Comparison of ENCODE assay signal across 9 mouse cellular contexts in the genomic region with DNA sequence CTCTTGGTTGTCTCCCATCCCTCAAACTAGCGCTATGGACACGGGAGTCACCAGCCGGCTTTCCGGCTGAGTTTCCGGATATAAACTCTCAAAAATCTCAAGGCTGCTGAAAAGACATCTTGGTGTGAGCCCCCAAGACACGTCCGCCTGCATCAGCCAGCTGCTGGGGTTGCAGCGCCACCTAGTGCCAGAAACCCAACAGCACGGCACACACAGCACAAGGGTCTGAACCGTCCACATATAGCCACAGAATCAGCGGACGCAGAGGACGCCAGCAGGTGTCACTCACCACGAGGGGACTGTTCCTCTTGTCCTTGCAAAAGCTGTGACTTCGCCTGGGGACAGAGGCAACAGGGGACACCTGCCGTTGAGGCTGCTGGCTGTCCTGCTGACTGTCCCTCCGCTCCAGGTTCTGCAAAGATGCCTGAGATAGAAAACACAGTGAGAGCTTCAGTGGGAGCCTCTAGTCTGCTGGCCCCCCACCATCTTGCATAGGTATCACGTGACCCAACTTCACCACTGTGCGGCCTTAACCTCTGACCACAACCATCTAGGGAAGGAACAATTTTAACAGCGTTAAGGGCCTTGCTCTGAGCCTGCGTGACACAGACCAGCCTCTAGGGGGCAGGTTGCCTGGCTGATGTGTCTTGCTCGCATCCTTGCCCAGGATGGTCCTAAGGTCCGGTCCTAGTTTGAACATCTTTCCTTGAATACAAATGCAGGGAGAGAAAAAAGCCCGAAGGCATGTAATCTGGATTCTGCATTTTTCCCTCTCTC. TPM values are rescaled to one million over a fixed set of nuclear protein-coding genes. Genes with fewer than 3 reads are reported as not detected.
DNase-seq lines count a peak whose midpoint lies in the region; ATAC-seq and TF ChIP-seq lines count a peak whose summit lies in the region.
"Had no signal": no experiment of that assay in that cellular context is flagged by ENCODE, and none has a peak within 500 bp of the region (broad histone marks: within the 10 kb centered on the region; RNA-seq: fewer than 3 reads in every experiment).

No protein-coding gene starts in this region.

- no peak overlapping the region for H3K4me2 ChIP-seq in lung, embryonic 14.5 days

- DNase-seq in cerebellum, postnatal 10 days = peak; percentile 63 to 66
- DNase-seq in cerebellum, adult 8-10 months = no peak
- peak; percentile 72 for DNase-seq in lung, embryonic 14.5 days
- DNase-seq in lung, adult 18-20 months = no peak
- DNase-seq in induced T-regulatory cell, adult 2 months (ENCODE audit: low read depth) = peak; percentile 36
- DNase-seq in naive thymus-derived CD4-positive, alpha-beta T cell, adult 2 months (ENCODE audit: low read depth) = peak; percentile 27
- DNase-seq in layer of hippocampus, adult 8-10 months (ENCODE audit: low spot score in 2 of 2) = no peak
- DNase-seq in adrenal gland, postnatal 4 days (ENCODE audit: low spot score in 2 of 2) = no peak

- 40% methylated on average over 24 of the region's 24 CpGs for WGBS in lung, embryonic 14.5 days

- peak; percentile 82 for TF ChIP-seq CTCF in lung, embryonic 14.5 days (IDR thresholded peaks at IDR 0.05; ENCODE audit: low read depth)

- H3K9ac ChIP-seq in lung, embryonic 14.5 days = no peak overlapping the region

- no peak for ATAC-seq in lung, embryonic 14.5 days (ENCODE audit: insufficient read depth)

- H3K27ac ChIP-seq in lung, embryonic 14.5 days (ENCODE audit: low read depth) = no peak overlapping the region

- no peak overlapping the region for H3K4me3 ChIP-seq in lung, embryonic 14.5 days (ENCODE audit: low read depth, low read length)
- H3K4me3 ChIP-seq: myocyte had no signal

- no peaks in the 10 kb centered on the region; the same call in 1 of the 2 replicates for H3K4me1 ChIP-seq in lung, embryonic 14.5 days (ENCODE audit: insufficient read depth)

- no peaks in the 10 kb centered on the region for H3K27me3 ChIP-seq in lung, embryonic 14.5 days (ENCODE audit: insufficient read depth, low read length)

- no peaks in the 10 kb centered on the region for H3K9me3 ChIP-seq in lung, embryonic 14.5 days (ENCODE audit: low read depth, low read length)

- H3K36me3 ChIP-seq in lung, embryonic 14.5 days (ENCODE audit: insufficient read depth) = no peaks in the 10 kb centered on the region

RNA-seq across cellular contexts. Expression of a gene that starts 45.9 kb away (rescaled TPM):
- 6.9 TPM in 2 replicates for polyA plus RNA-seq in lung, embryonic 14.5 days (2014; fragmentation: Nextera tagmentation; extraction: Ambion mirVana)
- total RNA-seq in layer of hippocampus, adult 8-10 months (2022) = 10 to 100 TPM; 56.0 to 66.0 (median 61.1) TPM
- 10 to 100 TPM; 21.2 to 23.3 TPM for total RNA-seq in adrenal gland, postnatal 4 days (2021)

RNA-seq across cellular contexts. Expression of a gene that starts 51.6 kb away (rescaled TPM):
- polyA plus RNA-seq in lung, embryonic 14.5 days (2014; fragmentation: Nextera tagmentation; extraction: Ambion mirVana) = not detected in 2 replicates
- total RNA-seq in layer of hippocampus, adult 8-10 months (2022) = not detected
- total RNA-seq in adrenal gland, postnatal 4 days (2021) = not detected
- polyA plus RNA-seq: myocyte had no signal

Comparison
In these comparisons a context has a peak if more than half of its experiments do, and no peak if none do; other contexts are left out.
1. DNase-seq: peak in cerebellum, postnatal 10 days (2 of 2), lung, embryonic 14.5 days (single experiment), induced T-regulatory cell, adult 2 months (single experiment) and naive thymus-derived CD4-positive, alpha-beta T cell, adult 2 months (single experiment); none in cerebellum, adult 8-10 months (single experiment), lung, adult 18-20 months (0 of 2), layer of hippocampus, adult 8-10 months (0 of 2) and adrenal gland, postnatal 4 days (0 of 2).